Mouse (Mus musculus) forebrain, embryonic 16.5 days (tissue): ENCODE results near the gene Ces2h. TPM values are rescaled to one million over a fixed set of nuclear protein-coding genes. Genes with fewer than 3 reads are reported as not detected.

Experiments used
- ATAC-seq: fragments of 200-750 bp; cut with Nextera tagmentation; 2 replicates; pipeline ENCODE4 v1.8.0; 2017; ENCODE audit warnings: mild to moderate bottlenecking, moderate library complexity
- H3K27ac ChIP-seq: fragments of 300-500 bp; sonication (generic); 2 replicates; pipeline ENCODE4 v1.5.1; 2014; ENCODE audit warnings: low read length, control low read depth
- H3K27me3 ChIP-seq: fragments of 300-500 bp; sonication (generic); replicated peaks from 2 replicates; pipeline ENCODE4 v1.6.1; 2014; ENCODE audit warnings: low read length; ENCODE audit not compliant: control insufficient read depth, insufficient read depth
- H3K36me3 ChIP-seq: fragments of 300-500 bp; sonication (generic); 2 replicates; pipeline ENCODE4 v1.6.1; 2014; ENCODE audit not compliant: control insufficient read depth, insufficient read depth
- H3K4me1 ChIP-seq: fragments of 300-500 bp; sonication (generic); replicated peaks from 2 replicates; pipeline ENCODE4 v1.6.1; 2014; ENCODE audit warnings: low read length; ENCODE audit not compliant: control insufficient read depth, insufficient read depth
- H3K4me2 ChIP-seq: fragments of 300-500 bp; sonication (generic); 2 replicates; pipeline ENCODE4 v1.6.1; 2014; ENCODE audit warnings: mild to moderate bottlenecking, low read length, control low read depth
- H3K4me3 ChIP-seq: fragments of 300-500 bp; sonication (generic); replicated peaks from 2 replicates; pipeline ENCODE4 v1.5.1; 2014; ENCODE audit warnings: mild to moderate bottlenecking, low read length, control low read depth
- H3K9ac ChIP-seq: fragments of 300-500 bp; sonication (generic); replicated peaks from 2 replicates; pipeline ENCODE4 v1.6.1; 2014; ENCODE audit warnings: low read depth, low read length, control low read depth
- H3K9me3 ChIP-seq: fragments of 300-500 bp; sonication (generic); 2 replicates; pipeline ENCODE4 v1.6.1; 2016; ENCODE audit warnings: low read length; ENCODE audit not compliant: control insufficient read depth
- WGBS: fragments of 180-500 bp; shearing (Covaris S2); extraction: QIAGEN DNeasy Blood & Tissue Kit; methylation state at CpG from one replicate; pipeline ENCODE4 v1.1.7; 2014; 5-methylcytosine and 5-hydroxymethylcytosine counted together
- polyA plus RNA-seq: library from polyadenylated mRNA; unstranded; fragments of >200 nt; fragmentation: Nextera tagmentation; extraction: Ambion mirVana; gene quantifications from 2 replicates; pipeline ENCODE4 v1.2.1, GENCODE M21; 2015

Ces2h gene
- polyA plus RNA-seq, result not detected in 2 replicates

DNA sequence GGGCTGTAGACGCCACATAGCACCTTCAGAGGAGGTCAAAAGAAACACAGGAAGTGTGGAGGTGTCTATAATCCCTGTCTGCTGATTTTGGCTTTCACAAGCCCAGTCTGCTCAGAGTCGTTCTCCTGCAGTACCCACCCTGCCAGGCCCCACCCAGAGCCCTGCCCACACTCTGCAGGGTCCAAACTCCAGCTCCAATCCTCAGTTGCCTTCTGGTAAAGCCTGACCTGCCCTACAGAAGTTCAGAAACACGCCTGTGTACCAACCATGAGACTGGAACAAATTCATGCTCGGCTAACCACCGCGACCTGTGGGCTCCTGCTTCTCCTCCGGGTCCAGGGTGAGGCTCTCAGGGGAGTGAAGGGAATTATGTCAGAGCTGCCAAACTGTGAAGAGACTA is at the start of gene Ces2h:
Ces2h (plus strand) TSS at position 268 of the 400 bp plus-strand sequence.
- Histone ChIP-seq H3K27ac (no peak within 1 kb of the TSS), H3K9me3 (no peaks in the 10 kb centered on the region), H3K4me3 (no peak within 1 kb of the TSS), H3K4me1 (no peaks in the 10 kb centered on the region), H3K36me3 (no peaks in the 10 kb centered on the region), H3K27me3 (no peaks in the 10 kb centered on the region), H3K4me2 (no peak within 1 kb of the TSS), H3K9ac (no peak within 1 kb of the TSS)
- WGBS, result 83% methylated on average over 7 of the region's 7 CpGs
- no peak for ATAC-seq

DNA sequence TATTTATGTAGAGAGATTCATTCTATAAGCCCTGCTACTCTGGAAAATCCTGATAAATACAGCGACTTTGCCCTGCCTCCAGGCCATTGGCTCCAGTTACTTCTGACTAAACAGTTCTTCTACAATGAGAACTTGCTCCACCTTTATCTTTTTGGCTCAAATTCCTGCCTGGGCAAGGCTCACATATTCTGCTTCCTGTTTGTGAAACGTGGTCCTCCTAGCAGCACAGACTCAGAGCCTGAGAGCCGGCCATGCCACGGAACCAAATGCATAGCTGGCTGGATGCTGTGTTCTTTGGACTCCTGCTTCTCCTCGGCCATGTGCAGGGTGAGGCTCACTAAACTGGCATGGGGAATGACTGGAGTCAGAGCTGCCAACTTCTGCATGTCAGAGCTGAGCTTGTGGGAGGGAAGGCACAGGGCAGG is 39.1 kb upstream of the Ces2h start, which contains the start of gene Ces2g:
Ces2g (plus strand) TSS at position 182 of the 425 bp plus-strand sequence.
- ATAC-seq, result no peak
- Histone ChIP-seq H3K4me1 (no peaks in the 10 kb centered on the region), H3K9me3 (no peaks in the 10 kb centered on the region), H3K27me3 (no peaks in the 10 kb centered on the region), H3K9ac (no peak within 1 kb of the TSS), H3K4me2 (no peak within 1 kb of the TSS), H3K27ac (no peak within 1 kb of the TSS), H3K4me3 (no peak within 1 kb of the TSS), H3K36me3 (no peaks in the 10 kb centered on the region)
- 65% methylated on average over 5 of the region's 5 CpGs for WGBS

DNA sequence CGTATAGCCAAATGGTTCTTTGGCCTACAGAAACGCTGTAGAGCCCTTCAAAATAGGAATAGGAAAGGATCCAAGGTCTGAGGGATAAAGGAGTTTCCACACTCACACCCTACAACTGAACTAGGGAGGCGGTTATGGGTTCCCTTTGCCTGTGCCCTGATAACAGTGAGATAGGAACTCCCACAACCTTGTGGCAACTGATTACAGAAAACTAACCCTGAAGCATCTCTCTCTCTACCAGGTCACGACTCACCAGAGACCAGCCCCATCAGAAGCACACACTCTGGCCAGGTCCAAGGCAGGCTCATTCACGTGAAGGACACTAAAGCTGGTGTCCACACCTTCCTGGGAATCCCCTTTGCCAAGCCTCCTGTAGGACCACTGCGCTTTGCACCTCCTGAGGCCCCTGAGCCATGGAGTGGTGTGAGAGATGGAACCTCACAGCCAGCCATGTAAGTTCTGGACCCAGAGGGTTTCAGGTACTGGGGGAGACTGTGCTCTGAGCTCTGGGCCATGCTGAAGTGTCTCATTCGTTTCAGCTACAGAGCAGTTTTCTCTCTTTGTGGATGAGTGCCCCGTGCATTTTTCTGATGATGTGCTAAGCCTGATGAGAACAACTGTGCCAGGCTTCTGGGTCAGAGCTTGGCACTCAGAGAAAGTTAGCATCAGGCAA is 38.3 kb upstream of the Ces2h start:
- Histone ChIP-seq H3K27me3 (no peaks in the 10 kb centered on the region), H3K27ac (no peak overlapping the region), H3K9ac (no peak overlapping the region), H3K4me2 (no peak overlapping the region), H3K9me3 (no peaks in the 10 kb centered on the region), H3K36me3 (no peaks in the 10 kb centered on the region), H3K4me1 (no peaks in the 10 kb centered on the region), H3K4me3 (no peak overlapping the region)
- no peak for ATAC-seq
- WGBS, result 83% methylated on average over 8 of the region's 8 CpGs

DNA sequence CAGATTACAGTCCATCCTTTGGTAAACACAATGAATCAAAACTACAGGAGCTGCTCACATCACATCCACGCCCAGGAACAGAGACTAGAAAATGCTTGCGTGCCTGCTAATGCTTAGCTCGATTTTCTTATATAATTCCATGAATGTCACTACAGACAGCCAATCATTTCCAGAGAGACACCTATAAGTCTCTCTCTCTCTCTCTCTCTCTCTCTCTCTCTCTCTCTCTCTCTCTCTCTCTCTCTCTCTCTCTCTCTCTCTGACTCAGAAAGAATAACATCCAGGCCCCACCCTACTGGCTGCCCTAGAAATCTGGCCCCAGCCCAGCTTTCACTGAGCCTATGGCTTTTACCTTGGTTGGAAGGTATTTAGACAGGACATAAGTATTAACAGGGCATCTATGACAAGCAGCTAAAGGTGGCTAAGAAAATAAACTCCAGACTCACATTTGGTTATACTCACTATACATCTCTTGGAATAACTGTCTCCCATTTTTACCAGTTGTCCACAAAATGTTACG is 37.2 kb upstream of the Ces2h start:
- Histone ChIP-seq H3K4me3 (no peak overlapping the region), H3K27ac (no peak overlapping the region), H3K4me1 (no peaks in the 10 kb centered on the region), H3K27me3 (no peaks in the 10 kb centered on the region), H3K4me2 (no peak overlapping the region), H3K9ac (no peak overlapping the region), H3K36me3 (no peaks in the 10 kb centered on the region), H3K9me3 (no peaks in the 10 kb centered on the region)
- 89% methylated on average over 4 of the region's 4 CpGs for WGBS
- no peak for ATAC-seq

DNA sequence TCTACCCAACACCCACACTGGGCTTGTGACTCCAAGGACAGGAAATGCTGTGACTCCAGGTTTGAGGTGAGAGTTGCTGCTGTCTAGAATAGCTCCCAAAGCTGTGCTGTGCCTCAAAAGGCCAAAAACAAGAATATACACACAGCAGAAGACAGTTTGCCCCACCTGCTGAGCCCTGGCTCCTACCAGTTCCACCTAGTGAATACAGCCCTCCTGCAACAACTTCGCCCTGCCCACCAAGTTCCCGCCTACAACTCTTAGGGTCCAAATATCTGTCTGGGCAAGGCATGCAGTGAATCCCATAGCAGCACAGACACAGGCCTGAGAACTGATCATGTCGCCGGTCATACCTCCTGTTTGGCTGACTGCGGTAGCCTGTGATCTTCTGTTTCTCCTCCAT is 16.5 kb upstream of the Ces2h start:
- Histone ChIP-seq H3K9me3 (peaks cover 6% of the 10 kb centered on the region; the same call in 1 of the 2 replicates), H3K27ac (no peak overlapping the region), H3K27me3 (no peaks in the 10 kb centered on the region), H3K4me2 (no peak overlapping the region), H3K4me3 (no peak overlapping the region), H3K36me3 (no peaks in the 10 kb centered on the region), H3K9ac (no peak overlapping the region), H3K4me1 (no peaks in the 10 kb centered on the region)
- 88% methylated on average over 5 of the region's 5 CpGs for WGBS
- ATAC-seq, result no peak

DNA sequence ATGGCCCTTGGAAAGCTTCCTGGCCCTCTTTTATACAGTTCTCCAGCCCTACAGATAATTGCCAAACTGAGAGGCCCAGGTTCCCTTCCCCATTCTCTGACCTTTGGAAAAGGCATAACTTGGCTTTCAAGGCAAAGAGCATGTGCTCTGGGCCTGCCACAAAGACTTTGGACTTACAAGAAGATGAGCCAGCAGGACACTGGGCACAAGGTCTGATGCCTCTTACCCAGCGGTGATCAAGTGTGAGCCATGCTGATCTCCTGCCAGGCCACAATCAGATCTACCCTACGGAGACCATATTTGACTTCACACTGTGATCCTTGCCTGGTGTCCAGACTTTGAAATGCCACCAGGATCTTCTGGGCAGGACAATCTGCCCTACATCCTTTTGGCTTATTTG is 15.7 kb upstream of the Ces2h start:
- Histone ChIP-seq H3K27ac (no peak overlapping the region), H3K36me3 (no peaks in the 10 kb centered on the region), H3K4me3 (no peak overlapping the region), H3K4me1 (no peaks in the 10 kb centered on the region), H3K4me2 (no peak overlapping the region), H3K9me3 (peaks cover 6% of the 10 kb centered on the region; the same call in 1 of the 2 replicates), H3K27me3 (no peaks in the 10 kb centered on the region), H3K9ac (no peak overlapping the region)
- WGBS, result 92% methylated on average over 2 of the region's 2 CpGs
- no peak for ATAC-seq

DNA sequence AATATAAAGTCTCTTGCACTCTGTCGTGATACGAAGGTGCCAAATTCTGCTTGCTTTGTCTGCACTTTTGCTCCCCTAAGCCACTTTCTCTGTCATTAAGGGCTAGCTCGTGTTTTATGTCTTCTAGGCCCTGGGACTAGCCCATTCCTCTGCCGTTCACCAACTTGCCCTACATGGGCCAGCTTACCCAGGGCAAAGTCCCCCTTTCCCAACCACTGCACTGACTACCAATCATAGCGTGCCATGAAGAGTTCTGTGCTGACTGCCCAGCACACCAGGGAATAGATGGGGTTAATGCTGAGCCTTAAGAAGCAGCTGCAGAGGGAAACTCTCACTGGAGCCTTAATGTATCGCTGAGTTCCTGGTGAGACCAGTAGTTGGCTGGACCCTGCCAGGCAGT is 2.5 kb upstream of the Ces2h start:
- H3K9me3 ChIP-seq, result no peaks in the 10 kb centered on the region
- no peaks in the 10 kb centered on the region for H3K4me1 ChIP-seq
- 79% methylated on average over 6 of the region's 6 CpGs for WGBS
- no peak overlapping the region for H3K4me2 ChIP-seq
- H3K27ac ChIP-seq, result no peak overlapping the region
- H3K27me3 ChIP-seq, result no peaks in the 10 kb centered on the region
- H3K9ac ChIP-seq, result no peak overlapping the region
- ATAC-seq, result no peak
- H3K4me3 ChIP-seq, result no peak overlapping the region
- no peaks in the 10 kb centered on the region for H3K36me3 ChIP-seq

DNA sequence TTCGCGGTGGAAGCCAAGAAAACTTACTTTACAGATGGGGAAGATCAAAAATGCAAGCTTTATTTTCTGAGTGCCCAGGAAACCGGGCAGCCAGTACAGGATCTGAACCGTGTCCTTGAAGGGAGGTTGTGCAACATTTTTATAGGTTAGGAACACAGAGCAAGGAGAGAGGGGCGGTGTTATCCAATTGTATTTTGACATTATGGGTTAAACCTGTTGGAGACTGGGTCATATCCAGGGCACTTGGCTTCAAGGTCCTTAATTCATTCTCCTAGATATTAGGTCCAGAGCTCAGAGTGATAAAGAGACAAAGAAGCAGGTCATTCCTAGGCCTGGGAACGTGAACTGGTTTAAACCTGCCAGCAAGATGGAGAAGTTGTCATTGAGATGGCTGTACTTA is 1.5 kb upstream of the Ces2h start:
- WGBS, result 86% methylated on average over 6 of the region's 6 CpGs
- no peak for ATAC-seq
- Histone ChIP-seq H3K27me3 (no peaks in the 10 kb centered on the region), H3K9ac (no peak overlapping the region), H3K4me1 (no peaks in the 10 kb centered on the region), H3K27ac (no peak overlapping the region), H3K4me3 (no peak overlapping the region), H3K36me3 (no peaks in the 10 kb centered on the region), H3K4me2 (no peak overlapping the region), H3K9me3 (no peaks in the 10 kb centered on the region)

DNA sequence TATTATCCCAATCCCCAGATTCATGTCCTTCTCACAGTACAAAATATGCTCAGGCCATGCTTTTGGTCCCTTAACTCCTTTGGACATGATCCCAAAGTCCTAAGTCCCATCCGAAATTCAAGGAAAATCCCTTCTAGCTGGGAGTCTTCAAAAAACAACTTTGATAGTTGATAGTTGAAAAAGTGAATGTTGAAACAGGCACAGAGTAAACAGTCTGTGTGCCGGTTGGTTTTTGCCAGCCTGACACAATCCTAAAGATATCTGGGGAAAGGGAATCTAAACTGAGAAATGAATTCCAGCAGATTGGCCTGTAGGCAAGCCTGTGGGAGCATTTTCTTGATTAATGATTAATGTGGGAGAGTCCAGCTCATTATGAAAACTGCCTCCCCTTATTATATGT is 9.3 kb downstream of the Ces2h start:
- H3K27me3 ChIP-seq, result no peaks in the 10 kb centered on the region
- no peaks in the 10 kb centered on the region for H3K4me1 ChIP-seq
- H3K4me2 ChIP-seq, result no peak overlapping the region
- H3K36me3 ChIP-seq, result no peaks in the 10 kb centered on the region
- H3K9ac ChIP-seq, result no peak overlapping the region
- H3K4me3 ChIP-seq, result no peak overlapping the region
- no peak overlapping the region for H3K27ac ChIP-seq
- WGBS, result 90% methylated on average over 2 of the region's 2 CpGs
- no peak for ATAC-seq
- H3K9me3 ChIP-seq, result no peaks in the 10 kb centered on the region
